Comparison of ENCODE assay signal across 24 mouse cellular contexts in the genomic region with DNA sequence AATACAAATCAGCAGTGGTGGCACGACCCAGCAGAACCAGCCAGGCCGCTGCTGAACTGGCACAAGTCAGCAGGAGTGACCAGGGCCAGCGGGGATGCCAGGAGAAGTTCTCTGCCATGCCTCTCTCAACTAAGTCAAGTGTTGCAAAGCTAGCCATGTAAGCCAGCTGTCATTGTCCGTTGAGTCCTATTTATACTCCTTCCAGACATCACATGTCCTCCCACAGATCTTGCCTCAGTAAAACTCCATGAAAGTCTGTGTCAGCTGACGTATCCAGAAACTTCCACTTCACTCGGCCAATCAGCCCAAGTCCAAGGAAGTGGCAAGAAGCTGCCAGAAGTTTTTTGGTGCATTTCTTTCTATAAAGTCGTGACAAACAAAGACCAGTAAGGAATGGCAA.
"Had no signal": no experiment of that assay in that cellular context is flagged by ENCODE, and none has a peak within 500 bp of the region (broad histone marks: within the 10 kb centered on the region; RNA-seq: fewer than 3 reads in every experiment).

No protein-coding gene starts in this region.

- H3K4me1 ChIP-seq: heart, embryonic 13.5 days; heart, embryonic 15.5 days; hindbrain, embryonic 13.5 days; hindbrain, embryonic 15.5 days; kidney, embryonic 15.5 days; limb, embryonic 13.5 days; limb, embryonic 15.5 days had no signal

- H3K4me2 ChIP-seq: heart, embryonic 11.5 days; heart, embryonic 13.5 days; heart, embryonic 15.5 days; hindbrain, embryonic 13.5 days; hindbrain, embryonic 15.5 days; kidney, embryonic 15.5 days; limb, embryonic 13.5 days; limb, embryonic 15.5 days had no signal

- H3K4me3 ChIP-seq: heart, embryonic 13.5 days; heart, embryonic 15.5 days; hindbrain, embryonic 13.5 days; hindbrain, embryonic 15.5 days; kidney, embryonic 15.5 days; limb, embryonic 13.5 days; limb, embryonic 15.5 days had no signal

- H3K27me3 ChIP-seq: heart, embryonic 13.5 days; heart, embryonic 15.5 days; hindbrain, embryonic 13.5 days; hindbrain, embryonic 15.5 days; kidney, embryonic 15.5 days; limb, embryonic 15.5 days had no signal

- H3K36me3 ChIP-seq: heart, embryonic 13.5 days; heart, embryonic 15.5 days; hindbrain, embryonic 13.5 days; hindbrain, embryonic 15.5 days; kidney, embryonic 15.5 days; limb, embryonic 13.5 days; limb, embryonic 15.5 days had no signal

- H3K9me3 ChIP-seq: heart, embryonic 15.5 days; hindbrain, embryonic 13.5 days; hindbrain, embryonic 15.5 days; kidney, embryonic 15.5 days; limb, embryonic 13.5 days; limb, embryonic 15.5 days had no signal

- DNase-seq: forebrain, postnatal 0 days; gastrocnemius, postnatal 14 days; gastrocnemius, postnatal 36 days; heart, adult 18-20 months; heart, postnatal 14 days; heart, postnatal 36 days; kidney, adult 11 months; kidney, adult 2 months; kidney, adult 9 months; kidney, postnatal 14 days; kidney, postnatal 36 days; layer of hippocampus, adult 9-11 months; layer of hippocampus, postnatal 36 days; left cerebral cortex, postnatal 4 days had no signal

- H3K27ac ChIP-seq: heart, embryonic 13.5 days; heart, embryonic 15.5 days; hindbrain, embryonic 13.5 days; hindbrain, embryonic 15.5 days; hindbrain, postnatal 0 days; kidney, embryonic 15.5 days; kidney, postnatal 0 days; limb, embryonic 13.5 days; limb, embryonic 15.5 days had no signal
